Mouse (Mus musculus) embryo, embryonic 9.5 days (tissue): ENCODE measurements around the gene Polq.
"Not testable (repeated sequence)": the region's sequence is repeated elsewhere in the genome, so short reads cannot be mapped to it uniquely, and the experiment has no call there.

Source experiments
- DNase-seq: peaks from one replicate; pipeline ENCODE4 v3.0.0-alpha.2; 2017; ENCODE audit errors: extremely low spot score

Polq gene

GRCm38 (mm10) chr16:37108763-37109162 lies 97.2 kb downstream of the Polq start:
- DNase-seq: peak; percentile 4

- peak; percentile 41 for DNase-seq
Measured at GRCm38 (mm10) chr16:37109285-37109684, 97.7 kb downstream of the Polq start.

GRCm38 (mm10) chr16:37125190-37125589 lies 113.6 kb downstream of the Polq start:
- DNase-seq: not testable (repeated sequence)
